Mouse (Mus musculus) lung, postnatal 0 days (tissue): ENCODE results near the gene Usp2.

ENCODE experiments used
- CTCF ChIP-seq: IDR thresholded peaks from 2 replicates; pipeline ENCODE4 v1.5.1; 2016; ENCODE audit warnings: antibody characterized with exemption, mild to moderate bottlenecking
- EP300 ChIP-seq: IDR thresholded peaks from 2 replicates; pipeline ENCODE4 v1.6.1; 2016; ENCODE audit warnings: antibody characterized with exemption, mild to moderate bottlenecking, control low read depth

DNA sequence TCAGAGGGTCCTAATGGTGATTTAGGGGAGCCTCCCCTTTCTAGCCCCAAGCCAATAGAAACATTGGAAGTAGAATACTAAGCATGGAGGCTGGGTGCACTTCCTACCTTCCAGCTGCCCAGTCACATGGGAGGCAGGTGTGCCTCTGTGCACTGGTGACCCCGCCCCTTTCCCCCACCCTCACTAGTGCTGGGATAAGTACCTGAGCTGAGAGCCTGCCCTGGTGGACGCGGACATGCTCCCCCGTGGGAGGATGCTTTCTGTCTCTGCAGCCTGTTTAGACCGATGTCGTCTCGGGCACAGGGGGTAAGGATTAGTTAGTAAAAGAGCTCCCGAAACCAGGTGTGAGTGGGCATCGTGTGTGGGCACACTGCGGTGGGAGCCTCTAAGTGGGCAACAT lies 20.1 kb downstream of the Usp2 start:
- TF ChIP-seq CTCF (no peak), EP300 (no peak)
